Mouse (Mus musculus) erythroblast, adult 5-6 weeks (primary cell): ENCODE measurements around the gene Zc3h4. TPM values are rescaled to one million over a fixed set of nuclear protein-coding genes. Genes with fewer than 3 reads are reported as not detected.

Source experiments
- ATAC-seq: replicated peaks from 2 replicates; pipeline ENCODE4 v1.8.0; 2016; ENCODE audit warnings: moderate number of reproducible peaks, mild to moderate bottlenecking, moderate TSS enrichment, inconsistent platforms; ENCODE audit not compliant: poor library complexity, low FRiP score, severe bottlenecking
- total RNA-seq, 2 experiments: library from RNA; stranded (forward) in 1 of 2; stranded (reverse) in 1 of 2; fragments of 150-400 nt in 1 of 2; fragments of 200-764, 138-1000 nt in 1 of 2; gene quantifications; 2 replicates each; pipeline versions ENCODE4 v1.2.3 to v1.2.4; 2015 to 2017; ENCODE audit warnings: low replicate concordance in 2 of 2

Zc3h4 gene
- total RNA-seq, 2 experiments from 2014 or later = 37.7 to 103 TPM

GRCm38 (mm10) chr7:16472116-16472709 lies 71.5 kb downstream of the Zc3h4 start:
- no peak for ATAC-seq

GRCm38 (mm10) chr7:16473847-16474246 lies 73.1 kb downstream of the Zc3h4 start:
- ATAC-seq = no peak

GRCm38 (mm10) chr7:16474445-16474844 lies 73.7 kb downstream of the Zc3h4 start:
- ATAC-seq = no peak

- no peak for ATAC-seq
Measured at GRCm38 (mm10) chr7:16475321-16475720, 74.6 kb downstream of the Zc3h4 start.

GRCm38 (mm10) chr7:16475764-16476599 lies 75.3 kb downstream of the Zc3h4 start:
- no peak for ATAC-seq

- ATAC-seq = no peak
Measured at GRCm38 (mm10) chr7:16476600-16476989, 75.9 kb downstream of the Zc3h4 start.

GRCm38 (mm10) chr7:16477628-16478027 lies 76.9 kb downstream of the Zc3h4 start, which contains the start of gene Npas1:
Npas1 (minus strand) TSS chr7:16477728.
- no peak for ATAC-seq

Other genes with a start within 250 kb of the Zc3h4 start
- gene Meis3, start 225.8 kb upstream of the Zc3h4 start, total RNA-seq (2015; ENCODE audit: low replicate concordance) = not detected in 2 replicates
- gene Meis3, start 225.8 kb upstream of the Zc3h4 start, total RNA-seq (2017; ENCODE audit: low replicate concordance) = 0.28 and 1.7 TPM in 2 replicates
- 1.5 and 13.1 TPM in 2 replicates for gene Dhx34, start 178.9 kb upstream of the Zc3h4 start, total RNA-seq (2015; ENCODE audit: low replicate concordance)
- 1.0 and 3.1 TPM in 2 replicates for gene Dhx34, start 178.9 kb upstream of the Zc3h4 start, total RNA-seq (2017; ENCODE audit: low replicate concordance)
- gene C5ar2, start 156.8 kb upstream of the Zc3h4 start, total RNA-seq (2015; ENCODE audit: low replicate concordance) = 3.3 and 6.3 TPM in 2 replicates
- gene C5ar2, start 156.8 kb upstream of the Zc3h4 start, total RNA-seq (2017; ENCODE audit: low replicate concordance) = 1.7 and 3.1 TPM in 2 replicates
- 7.7 and 15.7 TPM in 2 replicates for gene C5ar1, start 141.4 kb upstream of the Zc3h4 start, total RNA-seq (2015; ENCODE audit: low replicate concordance)
- 2.6 and 7.1 TPM in 2 replicates for gene C5ar1, start 141.4 kb upstream of the Zc3h4 start, total RNA-seq (2017; ENCODE audit: low replicate concordance)
- gene Inafm1, start 127.3 kb upstream of the Zc3h4 start, total RNA-seq (2015; ENCODE audit: low replicate concordance) = not detected in 2 replicates
- 2.0 and 4.3 TPM in 2 replicates for gene Inafm1, start 127.3 kb upstream of the Zc3h4 start, total RNA-seq (2017; ENCODE audit: low replicate concordance)
- gene Ccdc9, start 114.1 kb upstream of the Zc3h4 start, total RNA-seq (2015; ENCODE audit: low replicate concordance) = 2.5 and 9.4 TPM in 2 replicates
- 17.7 and 30.0 TPM in 2 replicates for gene Ccdc9, start 114.1 kb upstream of the Zc3h4 start, total RNA-seq (2017; ENCODE audit: low replicate concordance)
- gene Bbc3, start 92.5 kb upstream of the Zc3h4 start, total RNA-seq (2015; ENCODE audit: low replicate concordance) = 2.3 TPM in 1 of 2 replicates, not detected in the other
- 1.5 and 7.5 TPM in 2 replicates for gene Bbc3, start 92.5 kb upstream of the Zc3h4 start, total RNA-seq (2017; ENCODE audit: low replicate concordance)
- gene Sae1, start 13.1 kb upstream of the Zc3h4 start, total RNA-seq (2015; ENCODE audit: low replicate concordance) = 19.4 and 29.5 TPM in 2 replicates
- gene Sae1, start 13.1 kb upstream of the Zc3h4 start, total RNA-seq (2017; ENCODE audit: low replicate concordance) = 61.9 and 62.0 TPM in 2 replicates
- 8.2 TPM in 1 of 2 replicates, not detected in the other for gene Tmem160, start 51.9 kb downstream of the Zc3h4 start, total RNA-seq (2015; ENCODE audit: low replicate concordance)
- 4.6 and 6.1 TPM in 2 replicates for gene Tmem160, start 51.9 kb downstream of the Zc3h4 start, total RNA-seq (2017; ENCODE audit: low replicate concordance)
- not detected in 2 replicates for gene Npas1, start 76.8 kb downstream of the Zc3h4 start, total RNA-seq (2015; ENCODE audit: low replicate concordance)
- not detected in 2 replicates for gene Npas1, start 76.8 kb downstream of the Zc3h4 start, total RNA-seq (2017; ENCODE audit: low replicate concordance)
- gene Arhgap35, start 214.1 kb downstream of the Zc3h4 start, total RNA-seq (2015; ENCODE audit: low replicate concordance) = 0.38 and 0.84 TPM in 2 replicates
- gene Arhgap35, start 214.1 kb downstream of the Zc3h4 start, total RNA-seq (2017; ENCODE audit: low replicate concordance) = 0.84 and 1.8 TPM in 2 replicates